Mouse (Mus musculus) spleen, adult 18-20 months (tissue): ENCODE results near the gene Trappc12.
A peak's percentile ranks its signal among the peaks of the same experiment; 100 is the strongest.

Experiments used
- DNase-seq, 2 experiments: peaks; one replicate each; pipeline ENCODE4 v3.0.0; 2022; ENCODE audit warnings: mixed read lengths in 2 of 2

Trappc12 gene

GRCm38 (mm10) chr12:28732631-28733030 lies 17.6 kb downstream of the Trappc12 start:
- no peak for DNase-seq

- peak in 1 of 2 experiments; percentile 33 for DNase-seq
Observed at GRCm38 (mm10) chr12:28727061-28727460, 23.2 kb downstream of the Trappc12 start.

DNA sequence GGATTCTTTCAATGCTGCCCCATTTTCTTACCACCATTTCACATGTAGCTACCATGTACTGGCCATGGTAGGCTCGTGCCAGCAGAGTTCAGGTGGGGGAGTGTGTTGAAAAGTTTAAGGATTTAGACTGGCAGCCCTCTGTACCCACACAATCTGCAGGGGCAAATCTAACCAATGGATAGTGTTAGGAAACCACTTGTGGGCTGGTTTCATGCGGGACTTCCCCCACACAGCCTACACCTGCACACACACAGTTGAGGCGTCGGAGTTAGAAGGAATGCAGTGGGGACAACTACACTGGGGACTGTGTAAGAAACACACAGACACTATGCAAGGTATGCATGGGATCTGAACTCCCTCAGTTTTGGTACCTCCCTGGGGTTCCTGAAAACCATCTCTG lies 24.1 kb downstream of the Trappc12 start:
- no peak for DNase-seq

- DNase-seq, result no peak
Observed at GRCm38 (mm10) chr12:28724366-28724765, 25.9 kb downstream of the Trappc12 start.

DNA sequence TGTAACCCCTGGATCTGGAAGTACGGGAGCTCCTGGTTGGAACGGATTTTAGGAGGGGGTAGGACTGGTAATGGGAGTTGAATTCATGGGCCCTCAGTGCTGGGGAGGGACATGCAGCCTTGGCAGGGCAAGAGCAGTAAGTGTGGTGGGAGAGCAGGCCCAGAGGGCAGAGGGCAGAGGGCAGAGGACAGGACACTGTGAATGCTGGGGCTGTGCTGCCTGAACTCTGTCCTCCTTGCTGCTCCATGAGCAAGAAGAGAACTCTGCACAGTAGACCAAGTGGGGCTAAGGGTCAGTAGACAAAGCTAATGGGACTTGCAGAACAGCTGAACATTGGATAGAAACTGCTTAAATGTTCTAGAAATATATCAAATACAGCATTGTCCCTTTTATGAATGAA lies 32.2 kb downstream of the Trappc12 start:
- DNase-seq, result no peak

- DNase-seq, result no peak
Observed at GRCm38 (mm10) chr12:28717066-28717465, 33.2 kb downstream of the Trappc12 start.

- DNase-seq, result no peak
Observed at GRCm38 (mm10) chr12:28714822-28715632, 35.2 kb downstream of the Trappc12 start.

GRCm38 (mm10) chr12:28710566-28711185 lies 39.6 kb downstream of the Trappc12 start:
- no peak for DNase-seq

DNA sequence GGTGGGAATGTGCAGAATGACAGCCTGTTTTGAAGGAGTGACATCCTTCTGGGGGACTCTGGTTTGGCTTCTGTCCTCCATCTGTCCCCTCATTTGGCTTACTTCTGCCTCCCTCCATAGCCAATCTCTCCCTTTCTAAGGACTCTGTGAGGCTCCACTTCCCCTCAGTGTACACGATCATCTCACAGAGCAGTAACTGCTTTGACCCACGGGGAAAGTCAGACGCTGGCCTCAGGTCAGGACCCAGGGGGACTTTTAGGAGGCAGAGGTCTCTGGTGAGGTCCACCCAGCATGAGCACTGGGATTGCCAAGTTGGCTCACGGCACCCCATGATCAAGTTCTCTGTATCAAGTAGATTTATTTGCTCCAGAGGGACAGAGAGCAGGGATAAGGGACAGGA lies 42.1 kb downstream of the Trappc12 start:
- DNase-seq, result no peak

- DNase-seq, result no peak
Observed at GRCm38 (mm10) chr12:28705204-28705603, 45.1 kb downstream of the Trappc12 start.

DNA sequence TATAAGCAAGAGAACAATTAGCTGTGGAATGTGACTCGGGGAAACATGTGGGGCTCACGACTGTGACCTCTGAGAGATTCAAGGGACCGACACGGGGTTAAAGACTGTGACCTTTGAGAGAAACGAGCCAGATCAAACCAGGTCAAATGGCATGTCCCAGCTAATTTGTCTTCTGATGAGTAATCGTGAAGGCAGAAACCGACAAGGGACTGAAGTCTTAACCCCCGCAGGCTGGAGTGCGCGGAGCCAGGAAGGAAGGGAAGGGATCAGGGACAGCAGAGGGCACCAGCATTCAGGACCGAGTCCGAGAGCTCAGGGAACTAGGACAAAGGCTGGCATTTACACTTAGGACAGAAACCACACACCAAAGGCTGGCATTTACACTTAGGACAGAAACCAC lies 45.9 kb downstream of the Trappc12 start:
- DNase-seq, result no peak

- no peak for DNase-seq
Observed at GRCm38 (mm10) chr12:28701302-28701701, 49.0 kb downstream of the Trappc12 start.

- no peak for DNase-seq
Observed at GRCm38 (mm10) chr12:28700561-28701025, 49.7 kb downstream of the Trappc12 start.

DNA sequence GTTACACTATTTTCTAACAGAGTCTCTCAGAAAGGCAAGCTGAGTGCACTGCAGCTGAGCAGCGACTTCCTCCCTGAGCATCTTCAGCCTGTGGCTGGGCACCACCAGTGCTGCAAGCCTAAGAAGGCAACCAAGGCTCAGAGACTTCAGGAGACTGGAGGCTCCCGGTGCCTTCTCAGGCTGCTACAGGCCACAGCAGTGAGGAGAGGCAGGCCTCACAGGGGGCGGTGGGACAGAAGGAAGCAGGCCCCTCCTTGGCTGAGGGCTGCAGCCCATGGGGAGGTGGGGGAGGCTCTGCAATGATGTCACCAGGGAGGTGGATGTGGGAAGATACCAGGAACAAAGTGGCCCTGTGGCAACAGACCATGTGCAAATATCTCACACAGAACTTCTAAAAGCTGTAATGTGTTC lies 50.2 kb downstream of the Trappc12 start:
- DNase-seq, result no peak

DNA sequence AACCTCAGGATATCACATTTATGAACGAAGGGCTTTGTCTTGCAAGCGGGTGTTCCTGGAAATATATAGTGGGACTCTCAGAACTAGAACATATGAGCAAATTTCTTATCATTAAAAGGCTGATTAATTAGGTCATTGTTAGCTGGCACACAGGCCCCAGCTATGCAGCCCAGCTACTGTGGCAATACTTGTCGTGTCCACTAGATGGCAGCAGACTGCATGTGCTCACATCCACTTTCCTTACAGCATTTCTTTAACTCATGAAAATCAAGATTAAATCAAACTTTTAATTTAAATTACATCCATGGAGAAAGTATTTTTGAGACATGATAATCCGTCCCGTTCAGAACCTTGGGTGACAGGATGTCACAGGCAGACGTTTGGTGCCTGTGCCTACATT lies 50.6 kb downstream of the Trappc12 start:
- DNase-seq, result peak in 1 of 2 experiments; percentile 66

- no peak for DNase-seq
Observed at GRCm38 (mm10) chr12:28699086-28699485, 51.2 kb downstream of the Trappc12 start.

DNA sequence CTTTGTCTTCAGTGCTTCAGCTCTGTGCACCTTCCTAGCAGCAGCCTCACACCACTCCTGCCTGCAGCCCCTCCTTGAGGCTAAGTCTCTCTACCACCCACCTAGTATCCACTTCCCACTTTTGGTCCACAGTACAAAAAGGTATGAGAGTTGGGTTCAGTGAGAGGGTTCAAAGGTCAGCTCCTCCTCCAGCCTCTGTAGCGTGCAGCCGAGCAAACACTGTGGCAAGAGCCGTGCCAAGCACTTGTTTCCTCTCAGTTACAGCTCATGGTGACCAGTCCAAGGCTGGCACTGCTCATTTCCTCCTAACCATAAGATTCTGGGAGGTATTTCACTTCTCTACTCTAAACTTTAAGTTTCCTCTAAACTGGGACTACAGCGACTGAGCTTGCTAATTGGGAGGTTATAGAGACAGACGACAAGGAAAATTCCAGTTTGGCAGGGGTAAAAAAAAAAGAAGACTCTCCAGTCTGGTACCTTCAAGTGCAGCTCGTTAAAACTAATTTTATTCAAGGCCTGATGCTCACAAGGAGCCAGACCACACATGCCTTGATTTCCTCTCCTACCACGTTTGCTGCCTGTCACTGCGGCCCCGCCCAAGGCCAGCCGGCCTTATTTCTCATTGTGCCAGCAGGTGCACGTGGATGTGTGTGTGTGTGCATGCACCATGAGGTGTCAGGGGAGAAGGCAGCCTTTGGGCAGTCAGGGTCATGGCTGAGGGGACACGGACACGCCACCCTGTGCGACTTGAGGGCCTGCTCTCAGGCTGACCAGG lies 52.3 kb downstream of the Trappc12 start:
- DNase-seq, result no peak

DNA sequence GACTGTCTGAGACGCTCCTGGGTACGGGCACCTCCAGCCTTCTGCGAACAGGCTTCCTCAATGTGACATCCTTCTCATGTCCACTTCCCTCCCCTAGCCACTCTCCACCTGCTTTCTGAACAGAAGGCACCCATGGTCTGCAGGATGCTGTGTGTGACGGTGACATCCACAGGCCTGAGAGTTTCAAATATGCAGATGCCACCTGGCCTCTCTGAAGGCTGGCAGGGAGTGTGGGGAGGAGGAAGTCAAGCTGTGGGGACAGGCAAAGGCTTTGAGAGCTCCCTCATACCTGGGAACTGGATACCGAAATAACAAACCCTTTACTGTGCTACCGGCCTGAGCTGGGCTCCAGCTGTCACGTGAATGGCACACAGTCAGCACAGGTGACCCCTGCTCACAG lies 55.5 kb downstream of the Trappc12 start:
- no peak for DNase-seq

GRCm38 (mm10) chr12:28694231-28694630 lies 56.0 kb downstream of the Trappc12 start:
- DNase-seq, result no peak

GRCm38 (mm10) chr12:28693738-28694137 lies 56.5 kb downstream of the Trappc12 start:
- no peak for DNase-seq

DNA sequence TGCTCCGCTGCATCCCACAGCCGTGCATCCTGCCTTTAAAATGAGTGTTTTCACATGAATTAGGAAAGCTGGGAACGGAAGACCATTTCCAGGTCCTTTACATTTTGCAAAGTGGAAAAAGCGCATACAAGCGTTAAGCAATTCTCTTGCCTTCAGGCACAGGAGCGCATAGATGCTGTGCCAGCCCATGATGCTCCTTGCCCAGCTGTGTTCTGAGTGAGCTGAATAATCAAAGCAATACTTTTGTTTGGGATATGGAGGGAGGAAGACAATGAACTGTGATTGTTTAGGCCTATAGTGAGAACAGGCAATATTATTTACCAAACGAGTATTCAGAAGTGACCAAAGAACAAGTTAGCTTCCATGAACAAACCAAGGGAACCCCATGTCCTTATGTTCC lies 59.5 kb downstream of the Trappc12 start:
- DNase-seq, result no peak

GRCm38 (mm10) chr12:28688996-28689395 lies 61.3 kb downstream of the Trappc12 start:
- no peak for DNase-seq

GRCm38 (mm10) chr12:28686199-28686879 lies 63.9 kb downstream of the Trappc12 start:
- no peak for DNase-seq
